Mouse (Mus musculus) mesoderm, embryonic 11.5 days (tissue): Measurements from ENCODE around the gene AL607142.1.

Source experiments
- DNase-seq: peaks from one replicate; pipeline ENCODE4 v3.0.0-alpha.2; 2012; ENCODE audit warnings: low read depth, low spot score

Gene AL607142.1

GRCm38 (mm10) chr4:120056451-120056850 lies 8.3 kb upstream of the AL607142.1 start:
- DNase-seq: no peak

- DNase-seq: no peak
These were observed 7.3 kb upstream of the AL607142.1 start for GRCm38 (mm10) chr4:120057529-120057928.

GRCm38 (mm10) chr4:120058157-120058556 lies 6.6 kb upstream of the AL607142.1 start:
- DNase-seq: no peak

- no peak for DNase-seq
These were observed 6.0 kb upstream of the AL607142.1 start for GRCm38 (mm10) chr4:120058794-120059193.

- no peak for DNase-seq
These were observed 3.1 kb upstream of the AL607142.1 start for GRCm38 (mm10) chr4:120061727-120062126.

- DNase-seq: no peak
These were observed 2.6 kb upstream of the AL607142.1 start for GRCm38 (mm10) chr4:120062198-120062597.

GRCm38 (mm10) chr4:120062754-120063153 lies 2.0 kb upstream of the AL607142.1 start:
- no peak for DNase-seq

- DNase-seq: no peak
These were observed 1.3 kb upstream of the AL607142.1 start for GRCm38 (mm10) chr4:120063353-120064124.

GRCm38 (mm10) chr4:120066841-120067591 lies 2.2 kb downstream of the AL607142.1 start:
- DNase-seq: peak; percentile 50

GRCm38 (mm10) chr4:120067592-120068235 lies 2.9 kb downstream of the AL607142.1 start:
- no peak for DNase-seq

GRCm38 (mm10) chr4:120068883-120069581 lies 4.2 kb downstream of the AL607142.1 start:
- DNase-seq: no peak

- DNase-seq: no peak
These were observed 4.8 kb downstream of the AL607142.1 start for GRCm38 (mm10) chr4:120069582-120069980.

GRCm38 (mm10) chr4:120071411-120071810 lies 6.6 kb downstream of the AL607142.1 start:
- DNase-seq: no peak

- no peak for DNase-seq
These were observed 7.2 kb downstream of the AL607142.1 start for GRCm38 (mm10) chr4:120071842-120072507.

GRCm38 (mm10) chr4:120074061-120074460 lies 9.3 kb downstream of the AL607142.1 start:
- DNase-seq: no peak

- DNase-seq: no peak
These were observed 12.5 kb downstream of the AL607142.1 start for GRCm38 (mm10) chr4:120077322-120077721.

GRCm38 (mm10) chr4:120082527-120082926 lies 17.7 kb downstream of the AL607142.1 start:
- DNase-seq: no peak

- DNase-seq: no peak
These were observed 18.9 kb downstream of the AL607142.1 start for GRCm38 (mm10) chr4:120083700-120084099.

- DNase-seq: no peak
These were observed 24.7 kb downstream of the AL607142.1 start for GRCm38 (mm10) chr4:120089536-120089935.

- no peak for DNase-seq
These were observed 27.4 kb downstream of the AL607142.1 start for GRCm38 (mm10) chr4:120091997-120092783.
